Mouse (Mus musculus): Measurements from ENCODE around the gene Pex11a. TPM values are rescaled to one million over a fixed set of nuclear protein-coding genes. Genes with fewer than 3 reads are reported as not detected.

The Pex11a gene
- polyA plus RNA-seq, 1 experiment = 2.7 TPM

DNA sequence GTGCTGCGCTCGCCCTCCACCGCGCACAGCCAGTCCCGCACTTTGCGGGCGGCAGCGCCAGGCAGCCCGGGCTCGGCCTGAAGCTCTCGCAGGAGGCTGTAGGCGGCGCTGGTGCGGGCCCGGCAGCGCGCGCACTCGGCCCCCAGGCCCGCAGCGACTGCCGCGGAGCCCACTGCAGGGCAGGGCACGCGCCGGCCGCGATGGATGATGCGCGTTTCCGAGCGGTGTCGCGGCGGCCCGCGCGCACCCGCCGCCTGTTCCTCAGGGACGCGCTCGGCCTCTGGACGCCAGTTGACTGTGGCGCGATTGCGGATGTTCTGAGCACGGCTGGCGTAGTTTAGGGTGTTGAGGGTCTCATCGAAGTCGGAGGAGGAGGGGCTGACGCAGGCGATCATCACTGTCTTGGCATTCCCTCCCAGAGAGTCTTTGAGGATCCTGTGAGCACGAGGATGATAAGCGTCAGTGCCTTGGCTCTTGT lies 32.8 kb downstream of the Pex11a start:
- TF ChIP-seq POLR2A (IDR thresholded peaks at IDR 0.05; ENCODE audit: low read depth, low read length) = no peak
- TF ChIP-seq CTCF (IDR thresholded peaks at IDR 0.05; ENCODE audit: extremely low read depth, insufficient read depth, insufficient read length, insufficient replicate concordance) = no peak
- Histone ChIP-seq H3K4me1 (ENCODE audit: control insufficient read depth, insufficient read depth, insufficient read length) (peaks cover 2% of the 10 kb centered on the region; the same call in 1 of the 2 replicates), H3K4me3 (ENCODE audit: extremely low read depth, insufficient read depth, insufficient read length) (no peak overlapping the region), H3K27ac (ENCODE audit: insufficient read depth, low read length) (no peak overlapping the region), H3K27me3 (ENCODE audit: control insufficient read depth, insufficient read depth, low read length) (peaks cover under 1% of the 10 kb centered on the region; the same call in 1 of the 2 replicates), H3K36me3 (ENCODE audit: control insufficient read depth, insufficient read depth, low read length) (no peaks in the 10 kb centered on the region)
- DNase-seq (ENCODE audit: low read depth in 1 of 2, low spot score in 2 of 2) = no peak
- WGBS = 25% methylated on average over 55 of the region's 55 CpGs

DNA sequence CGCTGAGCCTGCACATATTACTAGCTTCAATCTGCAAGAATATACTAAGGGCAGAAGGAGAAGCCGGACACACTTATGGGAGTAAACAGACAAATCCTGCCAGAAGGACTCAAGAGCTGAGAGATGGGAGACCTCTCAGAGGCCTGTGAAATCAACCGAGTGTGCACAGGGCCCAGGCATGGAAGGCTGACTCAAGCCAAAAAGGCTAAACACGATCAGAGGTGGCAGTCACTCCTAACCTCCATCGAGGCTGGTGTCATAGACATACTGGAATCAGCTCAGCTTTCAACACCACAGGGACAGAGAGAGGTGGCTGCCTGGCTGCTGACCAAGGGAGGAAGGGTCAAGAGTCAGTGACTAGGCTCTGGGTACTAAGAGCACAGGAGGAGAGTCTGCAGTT lies 37.7 kb downstream of the Pex11a start:
- TF ChIP-seq CTCF (IDR thresholded peaks at IDR 0.05; ENCODE audit: extremely low read depth, insufficient read depth, insufficient read length, insufficient replicate concordance) = no peak
- TF ChIP-seq POLR2A (IDR thresholded peaks at IDR 0.05; ENCODE audit: low read depth, low read length) = no peak
- 88% methylated on average over 5 of the region's 5 CpGs for WGBS
- H3K4me3 ChIP-seq (ENCODE audit: extremely low read depth, insufficient read depth, insufficient read length) = no peak overlapping the region

DNA sequence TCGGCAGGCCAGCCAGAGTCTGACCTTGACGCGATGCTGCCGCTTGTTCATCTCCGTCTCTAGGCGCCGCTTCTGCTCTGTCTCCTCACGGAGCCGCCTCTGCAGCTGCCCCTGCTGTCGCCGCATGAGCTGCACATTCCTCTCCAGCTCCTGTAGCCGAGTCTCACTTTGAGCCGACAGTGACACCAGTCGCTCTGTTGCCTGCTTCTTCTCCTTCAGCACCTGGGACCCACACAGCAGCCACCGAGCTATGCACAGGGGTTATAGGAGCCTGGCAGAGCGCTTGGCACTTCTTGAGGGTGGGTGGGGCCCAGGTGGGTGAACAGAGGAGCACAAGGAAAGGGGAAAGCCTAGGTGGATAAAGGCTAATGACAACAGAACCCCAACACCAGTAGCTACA lies 40.2 kb downstream of the Pex11a start:
- Histone ChIP-seq H3K27me3 (ENCODE audit: control insufficient read depth, insufficient read depth, low read length) (no peaks in the 10 kb centered on the region), H3K27ac (ENCODE audit: insufficient read depth, low read length) (no peak overlapping the region), H3K4me3 (ENCODE audit: extremely low read depth, insufficient read depth, insufficient read length) (no peak overlapping the region), H3K4me1 (ENCODE audit: control insufficient read depth, insufficient read depth, insufficient read length) (no peaks in the 10 kb centered on the region), H3K36me3 (ENCODE audit: control insufficient read depth, insufficient read depth, low read length) (no peaks in the 10 kb centered on the region; the same call in 1 of the 2 replicates)
- DNase-seq (ENCODE audit: low read depth in 1 of 2, low spot score in 2 of 2) = no peak
- 95% methylated on average over 16 of the region's 16 CpGs for WGBS
- no peak for TF ChIP-seq CTCF (IDR thresholded peaks at IDR 0.05; ENCODE audit: extremely low read depth, insufficient read depth, insufficient read length, insufficient replicate concordance)
- no peak for TF ChIP-seq POLR2A (IDR thresholded peaks at IDR 0.05; ENCODE audit: low read depth, low read length)

More for the DNA sequence above, 37.7 kb downstream of the Pex11a start:
- H3K27me3 ChIP-seq (ENCODE audit: control insufficient read depth, insufficient read depth, low read length) = no peaks in the 10 kb centered on the region
- no peaks in the 10 kb centered on the region for H3K36me3 ChIP-seq (ENCODE audit: control insufficient read depth, insufficient read depth, low read length)
- H3K4me1 ChIP-seq (ENCODE audit: control insufficient read depth, insufficient read depth, insufficient read length) = peaks cover 2% of the 10 kb centered on the region; the same call in 1 of the 2 replicates
- no peak for DNase-seq (ENCODE audit: low read depth in 1 of 2, low spot score in 2 of 2)
- H3K27ac ChIP-seq (ENCODE audit: insufficient read depth, low read length) = no peak overlapping the region

GRCm38 (mm10) chr7:79696495-79696894 lies 46.4 kb downstream of the Pex11a start:
- no peaks in the 10 kb centered on the region for H3K4me1 ChIP-seq (ENCODE audit: control insufficient read depth, insufficient read depth, insufficient read length)
- no peaks in the 10 kb centered on the region for H3K27me3 ChIP-seq (ENCODE audit: control insufficient read depth, insufficient read depth, low read length)
- H3K27ac ChIP-seq (ENCODE audit: insufficient read depth, low read length) = no peak overlapping the region
- no peak for TF ChIP-seq POLR2A (IDR thresholded peaks at IDR 0.05; ENCODE audit: low read depth, low read length)
- no peak for TF ChIP-seq CTCF (IDR thresholded peaks at IDR 0.05; ENCODE audit: extremely low read depth, insufficient read depth, insufficient read length, insufficient replicate concordance)
- no peak overlapping the region for H3K4me3 ChIP-seq (ENCODE audit: extremely low read depth, insufficient read depth, insufficient read length)
- peaks cover 3% of the 10 kb centered on the region for H3K36me3 ChIP-seq (ENCODE audit: control insufficient read depth, insufficient read depth, low read length)
- DNase-seq (ENCODE audit: low read depth in 1 of 2, low spot score in 2 of 2) = no peak
- 84% methylated on average over 8 of the region's 8 CpGs for WGBS

Other genes with a start within 250 kb of the Pex11a start
- 0.07 TPM in 1 of 2 replicates, not detected in the other for gene Rhcg, start 125.5 kb downstream of the Pex11a start, polyA plus RNA-seq (2012; rRNA removed)
- 1.2 and 1.5 TPM in 2 replicates for gene Ticrr, start 82.9 kb downstream of the Pex11a start, polyA plus RNA-seq (2012; rRNA removed)
- gene Kif7, start 27.4 kb downstream of the Pex11a start, polyA plus RNA-seq (2012; rRNA removed) = 0.98 and 1.4 TPM in 2 replicates
- 3.9 and 5.2 TPM in 2 replicates for gene Plin1, start 10.2 kb downstream of the Pex11a start, polyA plus RNA-seq (2012; rRNA removed)
- not detected in 2 replicates for gene Wdr93, start within 50 bp of the Pex11a start, polyA plus RNA-seq (2012; rRNA removed)
- 0.07 TPM in 1 of 2 replicates, not detected in the other for gene Mesp1, start 50.7 kb upstream of the Pex11a start, polyA plus RNA-seq (2012; rRNA removed)
- gene Mesp2, start 67.6 kb upstream of the Pex11a start, polyA plus RNA-seq (2012; rRNA removed) = 0.18 and 0.28 TPM in 2 replicates
- 25.7 and 28.4 TPM in 2 replicates for gene Anpep, start 117.9 kb upstream of the Pex11a start, polyA plus RNA-seq (2012; rRNA removed)
- 8.3 and 9.3 TPM in 2 replicates for gene Ap3s2, start 177.5 kb upstream of the Pex11a start, polyA plus RNA-seq (2012; rRNA removed)
- gene Arpin, start 192.2 kb upstream of the Pex11a start, polyA plus RNA-seq (2012; rRNA removed) = 2.5 and 2.9 TPM in 2 replicates